Mouse (Mus musculus): ENCODE data around the gene S100a3. TPM values are rescaled to one million over a fixed set of nuclear protein-coding genes. Genes with fewer than 3 reads are reported as not detected.
A peak's percentile ranks its signal among the peaks of the same experiment; 100 is the strongest.

Gene S100a3
- polyA plus RNA-seq, 1 experiment: 1.3 TPM

DNA sequence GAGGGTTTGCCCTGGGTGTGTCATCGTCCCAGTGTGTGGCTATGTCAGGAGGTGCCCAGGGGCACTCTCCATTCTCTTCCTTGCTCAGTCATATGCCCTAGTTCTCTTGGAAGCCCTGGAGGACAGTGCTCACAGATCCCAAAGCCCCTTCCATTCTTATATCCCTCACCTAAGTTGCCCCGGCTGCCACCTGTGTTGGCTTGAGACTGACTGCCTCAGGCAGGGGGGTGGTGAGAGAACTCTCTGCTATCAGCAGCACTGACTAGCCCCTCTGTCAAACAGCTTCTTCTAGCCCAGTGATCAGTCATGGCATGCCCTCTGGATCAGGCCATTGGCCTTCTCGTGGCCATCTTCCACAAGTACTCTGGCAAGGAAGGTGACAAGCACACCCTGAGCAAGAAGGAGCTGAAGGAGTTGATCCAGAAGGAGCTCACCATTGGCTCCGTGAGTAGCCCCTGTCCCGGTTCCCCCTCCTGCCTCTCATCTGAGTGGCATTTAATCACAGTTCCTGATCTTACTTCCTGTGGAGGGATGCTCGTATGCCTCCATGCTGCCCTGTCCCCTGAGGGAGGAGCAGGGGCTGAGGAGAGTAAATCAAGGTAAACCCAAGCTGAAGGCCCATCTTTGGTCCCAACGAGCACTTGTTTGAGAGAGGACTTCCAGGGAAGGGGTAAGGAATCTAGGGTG, 53.2 kb downstream of the S100a3 start:
- 79% methylated on average over 7 of the region's 7 CpGs for WGBS
- Histone ChIP-seq H3K27me3 (ENCODE audit: control insufficient read depth, insufficient read depth, low read length) (0 out of 2 replicates have a peak, but pooled peaks cover 2% of the 10 kb centered on the region), H3K27ac (ENCODE audit: insufficient read depth, low read length) (no peak overlapping the region), H3K4me3 (replicated peaks; ENCODE audit: insufficient read depth, low read depth, low read length) (no peak overlapping the region), H3K4me1 (ENCODE audit: control insufficient read depth, insufficient read depth, low read length) (peaks cover 5% of the 10 kb centered on the region)
- TF ChIP-seq CTCF (IDR thresholded peaks at IDR 0.05; ENCODE audit: borderline replicate concordance, insufficient read depth, low read depth, low read length) (no peak), POLR2A (IDR thresholded peaks at IDR 0.05; ENCODE audit: borderline replicate concordance, insufficient read depth, low read length) (no peak)
- no peak for DNase-seq

GRCm38 (mm10) chr3:90614148-90614530, 53.8 kb downstream of the S100a3 start:
- Histone ChIP-seq H3K27ac (ENCODE audit: insufficient read depth, low read length) (no peak overlapping the region), H3K4me3 (replicated peaks; ENCODE audit: insufficient read depth, low read depth, low read length) (no peak overlapping the region), H3K4me1 (ENCODE audit: control insufficient read depth, insufficient read depth, low read length) (peaks cover 5% of the 10 kb centered on the region), H3K27me3 (ENCODE audit: control insufficient read depth, insufficient read depth, low read length) (0 out of 2 replicates have a peak, but pooled peaks cover 2% of the 10 kb centered on the region)
- DNase-seq: no peak
- WGBS: 88% methylated on average over 6 of the region's 6 CpGs
- TF ChIP-seq CTCF (IDR thresholded peaks at IDR 0.05; ENCODE audit: borderline replicate concordance, insufficient read depth, low read depth, low read length) (no peak), POLR2A (IDR thresholded peaks at IDR 0.05; ENCODE audit: borderline replicate concordance, insufficient read depth, low read length) (no peak)

- Histone ChIP-seq H3K27ac (ENCODE audit: insufficient read depth, low read length) (no peak overlapping the region), H3K4me1 (ENCODE audit: control insufficient read depth, insufficient read depth, low read length) (peaks cover 5% of the 10 kb centered on the region), H3K4me3 (replicated peaks; ENCODE audit: insufficient read depth, low read depth, low read length) (no peak overlapping the region), H3K27me3 (ENCODE audit: control insufficient read depth, insufficient read depth, low read length) (0 out of 2 replicates have a peak, but pooled peaks cover 2% of the 10 kb centered on the region)
- WGBS: 84% methylated on average over 11 of the region's 11 CpGs
- TF ChIP-seq CTCF (IDR thresholded peaks at IDR 0.05; ENCODE audit: borderline replicate concordance, insufficient read depth, low read depth, low read length): no peak
- no peak for TF ChIP-seq POLR2A (IDR thresholded peaks at IDR 0.05; ENCODE audit: borderline replicate concordance, insufficient read depth, low read length)
- DNase-seq: no peak
These were observed 54.4 kb downstream of the S100a3 start for GRCm38 (mm10) chr3:90614611-90615251.

DNA sequence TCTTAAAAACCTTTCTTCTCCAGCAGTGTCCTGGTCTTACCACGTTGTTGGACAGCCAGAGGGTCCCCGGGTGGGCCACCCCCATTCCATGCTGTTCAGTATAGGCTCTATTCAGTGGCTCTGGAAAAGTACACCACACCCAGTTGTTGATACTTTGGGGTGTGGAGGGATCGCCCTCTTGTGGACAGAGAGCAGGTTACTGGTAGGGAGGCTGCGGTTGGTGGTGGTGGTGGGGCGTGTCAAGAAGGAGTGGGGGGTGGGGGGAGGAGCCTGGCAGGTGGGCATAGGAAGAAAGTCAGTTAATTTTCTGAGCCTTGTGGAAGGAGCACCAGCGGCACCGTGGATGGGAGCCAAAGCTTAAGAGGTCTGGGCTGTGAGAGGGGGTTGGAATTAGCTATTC, 55.0 kb downstream of the S100a3 start:
- Histone ChIP-seq H3K4me1 (ENCODE audit: control insufficient read depth, insufficient read depth, low read length) (peaks cover 5% of the 10 kb centered on the region), H3K27ac (ENCODE audit: insufficient read depth, low read length) (no peak overlapping the region), H3K27me3 (ENCODE audit: control insufficient read depth, insufficient read depth, low read length) (0 out of 2 replicates have a peak, but pooled peaks cover 2% of the 10 kb centered on the region), H3K4me3 (replicated peaks; ENCODE audit: insufficient read depth, low read depth, low read length) (no peak overlapping the region)
- 9% methylated on average over 7 of the region's 7 CpGs for WGBS
- TF ChIP-seq POLR2A (IDR thresholded peaks at IDR 0.05; ENCODE audit: borderline replicate concordance, insufficient read depth, low read length): no peak
- TF ChIP-seq CTCF (IDR thresholded peaks at IDR 0.05; ENCODE audit: borderline replicate concordance, insufficient read depth, low read depth, low read length): peak; percentile 58; the same call in 1 of the 2 replicates
- DNase-seq: peak; percentile 33 to 48

- no peak for DNase-seq
- peaks cover 5% of the 10 kb centered on the region for H3K4me1 ChIP-seq (ENCODE audit: control insufficient read depth, insufficient read depth, low read length)
- WGBS: 53% methylated on average over 1 of the region's 1 CpGs
- no peak overlapping the region for H3K27ac ChIP-seq (ENCODE audit: insufficient read depth, low read length)
- no peak overlapping the region for H3K4me3 ChIP-seq (replicated peaks; ENCODE audit: insufficient read depth, low read depth, low read length)
- 0 out of 2 replicates have a peak, but pooled peaks cover 2% of the 10 kb centered on the region for H3K27me3 ChIP-seq (ENCODE audit: control insufficient read depth, insufficient read depth, low read length)
- TF ChIP-seq CTCF (IDR thresholded peaks at IDR 0.05; ENCODE audit: borderline replicate concordance, insufficient read depth, low read depth, low read length): no peak
- TF ChIP-seq POLR2A (IDR thresholded peaks at IDR 0.05; ENCODE audit: borderline replicate concordance, insufficient read depth, low read length): no peak
These were observed 55.5 kb downstream of the S100a3 start for GRCm38 (mm10) chr3:90615911-90616310.

DNA sequence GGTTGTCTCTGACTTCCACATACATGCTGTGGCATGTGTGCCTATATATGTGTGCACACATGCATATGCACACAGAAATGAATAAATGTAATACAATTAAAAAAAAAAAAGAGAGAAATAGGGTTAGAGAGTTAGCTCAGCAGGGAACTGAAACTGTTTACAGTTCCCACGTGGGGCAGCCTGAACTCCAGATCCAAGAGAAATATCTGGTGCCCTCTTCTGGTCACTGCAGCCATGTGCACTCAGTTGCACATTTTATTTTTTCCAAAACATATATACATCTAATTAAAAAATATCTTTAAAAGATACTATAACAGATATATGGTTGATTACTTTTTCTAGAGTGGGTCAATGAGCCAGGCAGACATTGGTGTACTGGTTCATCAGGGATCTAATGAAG, 57.2 kb downstream of the S100a3 start:
- H3K27me3 ChIP-seq (ENCODE audit: control insufficient read depth, insufficient read depth, low read length): 0 out of 2 replicates have a peak, but pooled peaks cover 2% of the 10 kb centered on the region
- TF ChIP-seq CTCF (IDR thresholded peaks at IDR 0.05; ENCODE audit: borderline replicate concordance, insufficient read depth, low read depth, low read length) (no peak), POLR2A (IDR thresholded peaks at IDR 0.05; ENCODE audit: borderline replicate concordance, insufficient read depth, low read length) (no peak)
- peaks cover 5% of the 10 kb centered on the region for H3K4me1 ChIP-seq (ENCODE audit: control insufficient read depth, insufficient read depth, low read length)
- H3K27ac ChIP-seq (ENCODE audit: insufficient read depth, low read length): no peak overlapping the region
- no peak overlapping the region for H3K4me3 ChIP-seq (replicated peaks; ENCODE audit: insufficient read depth, low read depth, low read length)
- WGBS: 6% methylated on average over 1 of the region's 1 CpGs
- no peak for DNase-seq

GRCm38 (mm10) chr3:90621552-90621951, 61.2 kb downstream of the S100a3 start:
- no peak overlapping the region for H3K27ac ChIP-seq (ENCODE audit: insufficient read depth, low read length)
- H3K27me3 ChIP-seq (ENCODE audit: control insufficient read depth, insufficient read depth, low read length): no peaks in the 10 kb centered on the region
- 51% methylated on average over 7 of the region's 7 CpGs for whole genome bisulfite sequencing
- no peak overlapping the region for H3K4me3 ChIP-seq (replicated peaks; ENCODE audit: insufficient read depth, low read depth, low read length)
- H3K4me1 ChIP-seq (ENCODE audit: control insufficient read depth, insufficient read depth, low read length): no peaks in the 10 kb centered on the region
- no peak for TF ChIP-seq CTCF (IDR thresholded peaks at IDR 0.05; ENCODE audit: borderline replicate concordance, insufficient read depth, low read depth, low read length)
- TF ChIP-seq POLR2A (IDR thresholded peaks at IDR 0.05; ENCODE audit: borderline replicate concordance, insufficient read depth, low read length): no peak
- no peak for DNase-seq
